Mouse (Mus musculus) kidney, adult 2 months (tissue): ENCODE results near the gene Cdadc1. TPM values are rescaled to one million over a fixed set of nuclear protein-coding genes. Genes with fewer than 3 reads are reported as not detected.
"Not testable (repeated sequence)": the region's sequence is repeated elsewhere in the genome, so short reads cannot be mapped to it uniquely, and the experiment has no call there.

Experiments used
- DNase-seq: peaks from one replicate; pipeline ENCODE4 v3.0.0; 2021
- H3K27ac ChIP-seq: fragments of 200-500 bp; 2 replicates; pipeline ENCODE4 v1.5.1; 2012; ENCODE audit warnings: low read depth, low read length, control low read depth, inconsistent platforms; ENCODE audit not compliant: insufficient read depth
- H3K27me3 ChIP-seq: fragments of 200-500 bp; replicated peaks from 2 replicates; pipeline ENCODE4 v1.6.1; 2012; ENCODE audit warnings: mild to moderate bottlenecking, moderate library complexity, low read length, inconsistent platforms; ENCODE audit not compliant: control insufficient read depth, insufficient read depth
- H3K36me3 ChIP-seq: fragments of 200-500 bp; 2 replicates; pipeline ENCODE4 v1.6.1; 2012; ENCODE audit warnings: mild to moderate bottlenecking, moderate library complexity, low read length, inconsistent platforms; ENCODE audit not compliant: control insufficient read depth, insufficient read depth
- H3K4me1 ChIP-seq: fragments of 200-500 bp; 2 replicates; pipeline ENCODE4 v1.6.1; 2011; ENCODE audit warnings: low read length; ENCODE audit not compliant: control insufficient read depth, insufficient read depth
- H3K4me3 ChIP-seq: fragments of 200-500 bp; 2 replicates; pipeline ENCODE4 v1.5.1; 2011; ENCODE audit warnings: mild to moderate bottlenecking, low read depth, low read length, control low read depth; ENCODE audit not compliant: insufficient read depth
- CTCF ChIP-seq: fragments of 200-500 bp; conservative IDR thresholded peaks from 2 replicates; pipeline ENCODE4 v1.5.1; 2011; ENCODE audit warnings: low read depth, mild to moderate bottlenecking, control low read depth, low read length, moderate library complexity, mixed read lengths; ENCODE audit not compliant: insufficient read depth, insufficient read length
- POLR2A ChIP-seq: fragments of 200-500 bp; IDR thresholded peaks from one replicate; pipeline ENCODE4 v1.6.1; 2011; ENCODE audit warnings: low read depth, low read length, control low read depth
- WGBS: fragments of 180-500 bp; shearing (Covaris S2); methylation state at CpG from one replicate; pipeline ENCODE4 v1.1.7; 2018; 5-methylcytosine and 5-hydroxymethylcytosine counted together
- polyA plus RNA-seq: library from polyadenylated mRNA; depleted of rRNA; stranded (reverse); fragments of >200 nt; gene quantifications from 2 replicates; pipeline ENCODE4 v1.2.3, GENCODE M21; 2012

Gene Cdadc1
- polyA plus RNA-seq, 1 experiment, result 10.8 TPM

DNA sequence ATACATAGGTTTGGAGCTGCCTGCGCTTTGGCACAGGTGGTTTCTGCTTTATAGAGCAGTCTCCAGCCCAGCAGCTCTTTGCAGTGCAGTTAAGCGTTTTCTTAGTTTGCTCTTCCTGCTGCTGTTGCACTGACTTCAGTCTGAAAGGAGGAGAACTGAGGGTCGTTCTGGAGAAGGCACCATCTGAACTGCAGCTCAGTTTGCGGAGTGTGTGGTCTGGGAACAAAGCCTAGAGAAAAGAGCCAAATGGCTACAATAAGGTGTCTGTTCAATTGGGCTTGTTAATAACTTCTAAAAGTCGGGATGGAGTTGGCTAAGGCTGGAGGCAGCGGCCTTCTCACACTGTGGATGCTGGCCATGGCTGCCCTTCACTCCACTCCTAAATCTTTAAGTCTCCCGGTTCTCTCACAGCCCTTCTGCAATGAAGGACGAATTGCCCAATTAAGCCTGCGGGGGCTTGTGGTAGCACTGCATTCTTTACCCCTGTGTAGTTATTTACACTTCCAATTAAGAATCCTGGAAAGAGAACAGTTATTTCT is 29.5 kb upstream of the Cdadc1 start:
- H3K4me3 ChIP-seq, result no peak overlapping the region
- DNase-seq, result no peak
- H3K4me1 ChIP-seq, result no peaks in the 10 kb centered on the region
- TF ChIP-seq POLR2A (no peak), CTCF (no peak)
- H3K27ac ChIP-seq, result no peak overlapping the region
- H3K27me3 ChIP-seq, result no peaks in the 10 kb centered on the region; the same call in 1 of the 2 replicates
- H3K36me3 ChIP-seq, result no peaks in the 10 kb centered on the region
- WGBS, result 62% methylated on average over 9 of the region's 9 CpGs

DNA sequence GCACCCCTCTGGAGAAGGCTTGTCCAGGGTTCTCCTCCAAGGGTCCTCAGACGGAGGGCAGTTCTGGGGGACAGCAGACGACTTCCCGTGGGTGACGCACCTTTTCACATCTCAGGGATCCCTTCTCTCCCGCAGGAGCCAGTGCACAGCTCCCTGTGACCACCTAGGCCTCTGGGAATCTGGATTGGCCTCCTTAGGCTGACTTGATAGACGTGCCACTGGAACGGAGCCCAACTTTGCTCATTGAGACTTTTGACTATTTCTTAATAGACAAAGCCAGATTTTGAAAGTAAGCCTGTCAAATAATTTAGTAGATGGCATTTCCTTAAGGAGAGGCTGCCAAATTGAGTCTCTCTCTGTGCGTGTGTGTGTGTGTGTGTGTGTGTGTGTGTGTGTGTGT is 29.0 kb upstream of the Cdadc1 start:
- Histone ChIP-seq H3K27me3 (no peaks in the 10 kb centered on the region), H3K4me1 (no peaks in the 10 kb centered on the region), H3K27ac (no peak overlapping the region), H3K4me3 (peak overlapping the region; percentile 31; the same call in 1 of the 2 replicates), H3K36me3 (no peaks in the 10 kb centered on the region)
- 47% methylated on average over 8 of the region's 8 CpGs for WGBS
- TF ChIP-seq CTCF, result no peak
- no peak for TF ChIP-seq POLR2A
- peak; percentile 32 for DNase-seq

DNA sequence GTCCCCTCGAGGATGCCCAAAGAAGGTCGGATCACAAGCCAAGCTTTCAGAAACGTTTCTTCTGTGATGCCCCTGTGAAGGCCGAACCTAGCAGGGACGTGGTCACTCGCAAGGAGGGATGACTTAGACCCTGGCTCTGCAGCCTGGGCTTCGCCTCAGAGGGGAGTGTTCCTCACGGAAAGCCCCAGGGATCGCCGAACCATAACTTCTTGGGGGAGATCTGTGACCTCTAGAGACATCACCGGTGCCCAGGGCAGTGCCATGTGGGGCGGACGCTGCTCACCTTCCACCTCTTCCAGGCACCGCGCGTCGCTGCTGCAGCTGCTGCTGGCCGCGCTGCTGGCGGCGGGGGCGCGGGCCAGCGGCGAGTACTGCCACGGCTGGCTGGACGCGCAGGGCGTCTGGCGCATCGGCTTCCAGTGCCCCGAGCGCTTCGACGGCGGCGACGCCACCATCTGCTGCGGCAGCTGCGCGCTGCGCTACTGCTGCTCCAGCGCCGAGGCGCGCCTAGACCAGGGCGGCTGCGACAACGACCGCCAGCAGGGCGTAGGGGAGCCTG is 28.1 kb upstream of the Cdadc1 start:
- H3K27ac ChIP-seq, result no peak overlapping the region
- WGBS, result under 1% methylated on average over 51 of the region's 51 CpGs
- no peaks in the 10 kb centered on the region for H3K4me1 ChIP-seq
- TF ChIP-seq POLR2A (no peak), CTCF (no peak)
- DNase-seq, result peak; percentile 7
- no peaks in the 10 kb centered on the region for H3K27me3 ChIP-seq
- peak overlapping the region; percentile 54 for H3K4me3 ChIP-seq
- no peaks in the 10 kb centered on the region for H3K36me3 ChIP-seq

DNA sequence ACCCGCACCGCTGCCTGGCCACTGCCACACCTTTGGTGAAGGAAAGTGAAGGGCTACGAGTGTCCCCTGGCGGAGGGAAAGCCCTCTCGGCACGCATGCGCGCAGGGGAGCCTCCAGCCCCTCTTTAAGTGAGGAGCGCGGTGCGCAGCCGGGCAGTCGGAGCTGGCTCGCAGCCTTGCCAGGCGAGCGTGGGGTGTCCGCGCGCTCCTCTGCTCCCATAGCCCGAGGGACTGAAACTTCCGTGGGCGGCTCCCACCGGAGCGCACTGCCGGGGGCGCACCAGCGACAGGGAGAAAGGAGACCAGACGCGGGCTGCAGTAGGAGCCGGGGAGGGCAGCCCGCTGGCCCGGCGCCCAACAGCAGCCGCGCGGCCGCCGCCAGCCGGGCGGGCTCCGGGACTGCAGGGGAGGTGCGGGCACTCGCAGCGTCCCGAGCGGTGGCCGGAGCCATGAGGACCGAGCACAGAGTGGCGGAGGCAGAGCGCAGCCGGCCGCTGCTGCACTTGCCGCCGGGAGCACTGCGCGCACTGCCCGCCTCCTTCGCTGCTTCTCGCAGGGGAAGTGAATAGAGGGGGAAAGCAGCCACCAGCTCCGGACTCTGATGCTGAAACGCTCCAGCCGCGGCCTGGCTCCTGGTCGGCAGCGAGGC is 27.5 kb upstream of the Cdadc1 start, which contains the start of gene Shisa2:
Shisa2 (plus strand) TSS at position 151 of the 648 bp plus-strand sequence.
- DNase-seq, result peak; percentile 68
- Histone ChIP-seq H3K36me3 (no peaks in the 10 kb centered on the region), H3K4me3 (peak within 1 kb of the TSS; percentile 54), H3K27me3 (no peaks in the 10 kb centered on the region), H3K4me1 (no peaks in the 10 kb centered on the region), H3K27ac (no peak within 1 kb of the TSS)
- 1% methylated on average over 62 of the region's 65 CpGs for WGBS
- TF ChIP-seq POLR2A (no peak), CTCF (no peak; the same call in 1 of the 2 replicates)

DNA sequence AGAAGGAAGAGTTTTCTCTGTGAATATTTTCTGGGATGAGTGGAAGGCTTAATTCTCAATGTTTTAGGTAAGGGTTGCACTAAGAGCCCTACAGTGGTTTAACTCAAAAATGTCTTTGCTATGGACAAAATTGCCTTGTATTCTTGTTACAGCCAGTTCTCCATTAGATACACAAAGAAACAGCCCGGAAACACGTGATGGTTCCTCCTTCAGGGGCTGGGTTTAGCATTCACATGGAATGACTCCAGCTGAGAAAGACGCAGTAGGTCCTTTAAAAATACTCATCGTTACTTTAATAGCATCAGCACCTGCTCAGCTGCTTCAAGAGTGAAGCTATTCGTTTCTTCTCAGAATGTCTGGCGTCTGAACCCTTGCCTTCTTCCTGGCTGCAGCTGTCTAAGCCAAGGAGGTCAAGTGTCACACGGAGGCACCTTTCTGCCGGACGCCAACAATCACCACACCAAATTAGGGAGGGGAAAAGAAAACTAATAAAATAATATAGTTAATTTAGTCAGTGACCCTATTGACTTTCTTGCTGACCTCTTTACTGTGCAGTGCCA is 26.6 kb upstream of the Cdadc1 start:
- WGBS, result 40% methylated on average over 9 of the region's 9 CpGs
- Histone ChIP-seq H3K27ac (no peak overlapping the region), H3K4me3 (no peak overlapping the region), H3K36me3 (no peaks in the 10 kb centered on the region), H3K27me3 (no peaks in the 10 kb centered on the region), H3K4me1 (no peaks in the 10 kb centered on the region)
- TF ChIP-seq POLR2A, result no peak
- TF ChIP-seq CTCF, result no peak
- DNase-seq, result no peak

DNA sequence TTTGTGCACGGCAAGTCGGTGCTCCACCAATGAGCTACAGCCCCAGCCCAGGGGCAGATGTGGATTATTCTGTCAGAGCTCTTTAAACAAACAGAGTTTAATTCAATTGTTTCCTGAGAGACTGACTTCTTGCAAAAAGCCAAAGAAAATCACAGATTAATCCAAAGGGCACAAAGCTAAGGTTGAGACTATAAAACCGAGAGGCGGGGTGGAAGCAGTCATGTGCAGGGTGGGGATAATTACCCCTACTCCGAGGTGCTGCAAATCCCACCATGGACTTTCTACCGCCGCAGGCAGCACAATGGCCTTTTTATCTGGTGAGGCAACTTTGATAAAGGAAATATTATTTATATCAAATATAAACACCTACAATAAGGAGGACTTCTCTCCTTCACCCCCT is 19.0 kb upstream of the Cdadc1 start:
- Histone ChIP-seq H3K27ac (no peak overlapping the region), H3K4me1 (no peaks in the 10 kb centered on the region), H3K27me3 (no peaks in the 10 kb centered on the region), H3K36me3 (no peaks in the 10 kb centered on the region), H3K4me3 (no peak overlapping the region)
- DNase-seq, result no peak
- 62% methylated on average over 7 of the region's 7 CpGs for WGBS
- TF ChIP-seq POLR2A, result no peak
- no peak for TF ChIP-seq CTCF

DNA sequence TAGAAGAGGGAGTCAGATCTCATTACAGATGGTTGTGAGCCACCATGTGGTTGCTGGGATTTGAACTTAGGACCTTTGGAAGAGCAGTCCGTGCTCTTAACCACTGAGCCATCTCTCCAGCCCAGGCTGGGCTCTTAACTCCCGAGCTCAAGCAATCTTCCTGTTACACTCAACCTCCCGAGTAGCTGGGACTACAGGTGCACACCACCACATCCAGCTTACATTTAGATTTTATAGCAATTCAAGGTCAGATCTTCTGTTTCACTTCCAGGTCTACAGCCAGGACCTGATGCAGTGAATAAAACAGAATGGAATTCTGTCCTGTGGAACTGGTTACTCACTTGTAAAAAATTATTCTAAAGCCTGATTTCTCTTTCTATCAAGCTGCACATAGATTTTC is 16.4 kb upstream of the Cdadc1 start:
- not testable (repeated sequence) for H3K36me3 ChIP-seq, H3K4me1 ChIP-seq, H3K27me3 ChIP-seq, H3K27ac ChIP-seq, DNase-seq, H3K4me3 ChIP-seq
- 65% methylated on average over 3 of the region's 3 CpGs for WGBS
